Comparison of ENCODE assay signal across 8 mouse cellular contexts in genomic region chr2:105016967-105017287, GRCm38 (mm10). TPM values are rescaled to one million over a fixed set of nuclear protein-coding genes. Genes with fewer than 3 reads are reported as not detected.
DNase-seq lines count a peak whose midpoint lies in the region; ATAC-seq and TF ChIP-seq lines count a peak whose summit lies in the region.

Gene Eif3m (minus strand): TSS chr2:105017080.

- H3K4me1 ChIP-seq in MEL (ENCODE audit: control insufficient read depth in 1 of 2, insufficient read depth in 2 of 2, low read length in 2 of 2) = peaks cover 11 to 24% of the 10 kb centered on the region in 2 experiments
- peaks cover 3% of the 10 kb centered on the region; the same call in 1 of the 2 replicates for H3K4me1 ChIP-seq in cerebellum, adult 2 months (ENCODE audit: control insufficient read depth, insufficient read depth, low read length)
- H3K4me1 ChIP-seq in forebrain, postnatal 0 days (ENCODE audit: insufficient read depth) = peaks cover 9% of the 10 kb centered on the region
- peaks cover 11% of the 10 kb centered on the region for H3K4me1 ChIP-seq in lung, embryonic 15.5 days

- no peaks in the 10 kb centered on the region for H3K27me3 ChIP-seq in MEL (ENCODE audit: control insufficient read depth in 1 of 2, insufficient read depth in 2 of 2, low read length in 2 of 2)
- no peaks in the 10 kb centered on the region for H3K27me3 ChIP-seq in cerebellum, adult 2 months (ENCODE audit: control insufficient read depth, insufficient read depth, low read length)
- H3K27me3 ChIP-seq in forebrain, postnatal 0 days (ENCODE audit: insufficient read depth, low read length) = no peaks in the 10 kb centered on the region
- no peaks in the 10 kb centered on the region for H3K27me3 ChIP-seq in lung, embryonic 15.5 days

- H3K27ac ChIP-seq in MEL (ENCODE audit: control insufficient read depth, low read depth, low read length) = peak within 1 kb of the TSS; percentile 85
- H3K27ac ChIP-seq in cerebellum, adult 2 months (ENCODE audit: insufficient read depth, low read length) = peak within 1 kb of the TSS; percentile 26; the same call in 1 of the 2 replicates
- peak within 1 kb of the TSS; percentile 81 for H3K27ac ChIP-seq in forebrain, postnatal 0 days (ENCODE audit: low read depth, low read length)
- peak within 1 kb of the TSS; percentile 70 for H3K27ac ChIP-seq in lung, embryonic 15.5 days

- peaks cover 23 to 33% of the 10 kb centered on the region in 2 experiments for H3K36me3 ChIP-seq in MEL (ENCODE audit: control insufficient read depth in 1 of 2, insufficient read depth in 2 of 2, low read length in 2 of 2)
- peaks cover 18% of the 10 kb centered on the region for H3K36me3 ChIP-seq in forebrain, postnatal 0 days (ENCODE audit: insufficient read depth)
- H3K36me3 ChIP-seq in lung, embryonic 15.5 days = peaks cover 19% of the 10 kb centered on the region

- TF ChIP-seq POLR2A in MEL (IDR thresholded peaks at IDR 0.05; ENCODE audit: control insufficient read depth in 1 of 2, insufficient read depth in 1 of 2, low read depth in 1 of 2, low read length in 2 of 2, poor library complexity in 1 of 2) = peak in 1 of 2 experiments; percentile 80; a peak in 3 of 4 replicates
- TF ChIP-seq POLR2A in cerebellum, adult 2 months (IDR thresholded peaks at IDR 0.05; ENCODE audit: borderline replicate concordance, insufficient read depth, low read length) = peak; percentile 53; the same call in 1 of the 2 replicates

- peak; percentile 96 for DNase-seq in MEL (ENCODE audit: low read depth, low spot score)
- DNase-seq in cerebellum, adult 2 months = peak; percentile 92 to 94
- DNase-seq in forebrain, postnatal 0 days = peak; percentile 94
- DNase-seq in heart, postnatal 4 days = peak; percentile 95
- DNase-seq in layer of hippocampus, adult 8-10 months (ENCODE audit: low spot score in 2 of 2) = peak; percentile 88 to 93
- peak; percentile 87 for DNase-seq in ovary, adult 18-20 months (ENCODE audit: low spot score)
- peak; percentile 95 for DNase-seq in thymus, postnatal 0 days (ENCODE audit: low spot score)

- peak in 1 of 2 experiments; percentile 52; a peak in 1 of 4 replicates for TF ChIP-seq EP300 in MEL (IDR thresholded peaks at IDR 0.05; ENCODE audit: low read depth in 1 of 2, low read length in 2 of 2)

- no peak for TF ChIP-seq RAD21 in MEL (IDR thresholded peaks at IDR 0.05; ENCODE audit: low read depth, low read length)

- peak; percentile 100 for ATAC-seq in forebrain, postnatal 0 days
- ATAC-seq in lung, embryonic 15.5 days (ENCODE audit: borderline replicate concordance, extremely low read depth, low FRiP score, low TSS enrichment) = peak; percentile 100

- no peaks in the 10 kb centered on the region for H3K9me3 ChIP-seq in MEL (replicated peaks; ENCODE audit: insufficient read depth, low read length)
- H3K9me3 ChIP-seq in forebrain, postnatal 0 days (ENCODE audit: low read length) = no peaks in the 10 kb centered on the region
- H3K9me3 ChIP-seq in lung, embryonic 15.5 days = no peaks in the 10 kb centered on the region

- peak within 1 kb of the TSS; percentile 66 for H3K4me2 ChIP-seq in forebrain, postnatal 0 days (ENCODE audit: low read depth)
- peak within 1 kb of the TSS; percentile 64 for H3K4me2 ChIP-seq in lung, embryonic 15.5 days

- H3K9ac ChIP-seq in MEL (ENCODE audit: control insufficient read depth, low read depth, low read length, poor library complexity, severe bottlenecking) = peak within 1 kb of the TSS; percentile 100
- peak within 1 kb of the TSS; percentile 83 for H3K9ac ChIP-seq in forebrain, postnatal 0 days
- peak within 1 kb of the TSS; percentile 87 for H3K9ac ChIP-seq in lung, embryonic 15.5 days

- TF ChIP-seq CTCF in MEL (IDR thresholded peaks at IDR 0.05 in 2 of 3, conservative IDR thresholded peaks at IDR 0.05 in 1 of 3; ENCODE audit: control insufficient read depth in 1 of 3, insufficient read depth in 1 of 3, low read depth in 2 of 3, low read length in 3 of 3, poor library complexity in 1 of 3, severe bottlenecking in 1 of 3) = no peak
- no peak for TF ChIP-seq CTCF in cerebellum, adult 2 months (IDR thresholded peaks at IDR 0.05; ENCODE audit: borderline replicate concordance, insufficient read depth, low read depth, low read length)
- no peak for TF ChIP-seq CTCF in forebrain, postnatal 0 days (IDR thresholded peaks at IDR 0.05; ENCODE audit: low read depth)

- peak within 1 kb of the TSS; percentile 85 to 100 for H3K4me3 ChIP-seq in MEL (ENCODE audit: control insufficient read depth in 1 of 2, insufficient read depth in 1 of 2, low read depth in 2 of 2, low read length in 2 of 2)
- H3K4me3 ChIP-seq in cerebellum, adult 2 months (replicated peaks; ENCODE audit: insufficient read depth, low read depth, low read length) = peak within 1 kb of the TSS; percentile 60
- H3K4me3 ChIP-seq in forebrain, postnatal 0 days (ENCODE audit: low read depth, low read length) = peak within 1 kb of the TSS; percentile 87
- H3K4me3 ChIP-seq in lung, embryonic 15.5 days = peak within 1 kb of the TSS; percentile 75

- peaks cover 24% of the 10 kb centered on the region for H3K79me2 ChIP-seq in MEL (ENCODE audit: control insufficient read depth, insufficient read depth, low read length, poor library complexity)

- under 1% methylated on average over 25 of the region's 25 CpGs for WGBS in cerebellum, adult 2 months
- 0% methylated on average over 25 of the region's 25 CpGs for WGBS in forebrain, postnatal 0 days
- under 1% methylated on average over 25 of the region's 25 CpGs for WGBS in lung, embryonic 15.5 days

TF ChIP-seq in MEL, 35 proteins besides CTCF, POLR2A, EP300 and RAD21 (continues in another document):
- TF ChIP-seq BHLHE40 (IDR thresholded peaks at IDR 0.05; ENCODE audit: borderline replicate concordance, low read depth, low read length) (no peak), TCF12 (IDR thresholded peaks at IDR 0.05; ENCODE audit: low read depth, low read length) (peak; percentile 52), NRF1 (IDR thresholded peaks at IDR 0.05; ENCODE audit: insufficient read depth, low read depth, low read length, poor library complexity, severe bottlenecking) (no peak), KAT2A (conservative IDR thresholded peaks at IDR 0.05; ENCODE audit: low read depth, low read length) (peak; percentile 81), USF1 (IDR thresholded peaks at IDR 0.05; ENCODE audit: low read depth, low read length) (0 out of 2 replicates have a peak, but pooled peaks have one; percentile 44), ZMIZ1 (IDR thresholded peaks at IDR 0.05; ENCODE audit: low read depth, low read length) (no peak; the same call in 1 of the 2 replicates), USF2 (IDR thresholded peaks at IDR 0.05; ENCODE audit: borderline replicate concordance in 1 of 2, insufficient read depth in 1 of 2, low read depth in 1 of 2, low read length in 2 of 2) (no peak), SIN3A (IDR thresholded peaks at IDR 0.05; ENCODE audit: low read length) (peak; percentile 80; the same call in 1 of the 2 replicates), POLR2AphosphoS5 (IDR thresholded peaks at IDR 0.05; ENCODE audit: borderline replicate concordance, low read depth, low read length) (no peak), RCOR1 (IDR thresholded peaks at IDR 0.05; ENCODE audit: low read depth, low read length) (peak; percentile 26; the same call in 1 of the 2 replicates), GATA1 (IDR thresholded peaks at IDR 0.05; ENCODE audit: low read depth, low read length) (no peak), MYC (IDR thresholded peaks at IDR 0.05; ENCODE audit: low read depth, low read length) (peak; percentile 84; the same call in 1 of the 2 replicates), MEF2A (IDR thresholded peaks at IDR 0.05; ENCODE audit: extremely low read depth, insufficient replicate concordance, low read depth, low read length, poor library complexity, severe bottlenecking) (no peak), MAX (IDR thresholded peaks at IDR 0.05; ENCODE audit: low read length) (peak; percentile 66; the same call in 1 of the 2 replicates), GABPA (IDR thresholded peaks at IDR 0.05; ENCODE audit: low read depth, low read length) (no peak), MYB (IDR thresholded peaks at IDR 0.05; ENCODE audit: low read depth, low read length) (no peak), UBTF (IDR thresholded peaks at IDR 0.05; ENCODE audit: borderline replicate concordance, insufficient read depth, low read depth, low read length) (no peak), ZKSCAN1 (IDR thresholded peaks at IDR 0.05; ENCODE audit: low read depth, low read length) (no peak), MAFK (IDR thresholded peaks at IDR 0.05; ENCODE audit: borderline replicate concordance, low read depth, low read length) (no peak), CHD2 (IDR thresholded peaks at IDR 0.05; ENCODE audit: low read length) (peak; percentile 54), POLR2AphosphoS2 (IDR thresholded peaks at IDR 0.05; ENCODE audit: low read length) (peak; percentile 75), HCFC1 (IDR thresholded peaks at IDR 0.05; ENCODE audit: low read depth, low read length) (peak; percentile 93), ETS1 (IDR thresholded peaks at IDR 0.05; ENCODE audit: low read depth, low read length) (peak; percentile 49; the same call in 1 of the 2 replicates), TAL1 (IDR thresholded peaks at IDR 0.05; ENCODE audit: low read length) (no peak), ELF1 (IDR thresholded peaks at IDR 0.05; ENCODE audit: low read depth, low read length) (peak; percentile 88), ZNF384 (IDR thresholded peaks at IDR 0.05; ENCODE audit: low read depth, low read length) (peak; percentile 51), NELFE (IDR thresholded peaks at IDR 0.05; ENCODE audit: low read depth, low read length) (peak; percentile 78), TBP (IDR thresholded peaks at IDR 0.05; ENCODE audit: low read depth, low read length) (peak; percentile 75; the same call in 1 of the 2 replicates), SMC3 (IDR thresholded peaks at IDR 0.05; ENCODE audit: low read depth, low read length) (no peak), CHD1 (IDR thresholded peaks at IDR 0.05; ENCODE audit: low read depth, low read length) (no peak)

RNA-seq across cellular contexts. Expression of gene Eif3m, which starts in this region (rescaled TPM):
- 321 and 341 TPM in 2 replicates for total RNA-seq in MEL (2012; rRNA removed)
- polyA plus RNA-seq in MEL (2012; ENCODE audit: insufficient read depth in 1 of 2, insufficient read length in 2 of 2, low read depth in 1 of 2, low replicate concordance in 2 of 2, missing spikeins in 1 of 2) = 100 to 1,000 TPM in 1 of 2 experiments, not detected in 1; 172 TPM
- polyA plus RNA-seq in cerebellum, adult 2 months (2012; rRNA removed) = 92.4 and 94.0 TPM in 2 replicates
- 192 and 234 TPM in 2 replicates for total RNA-seq in forebrain, postnatal 0 days (2014; rRNA removed)
- 191 and 230 TPM in 2 replicates for polyA plus RNA-seq in forebrain, postnatal 0 days (2015; fragmentation: Nextera tagmentation; extraction: Ambion mirVana)
- total RNA-seq in heart, postnatal 4 days (2021) = 100 to 1,000 TPM; 145 to 152 TPM
- 10 to 100 TPM; 92.4 to 98.3 (median 94.6) TPM for total RNA-seq in layer of hippocampus, adult 8-10 months (2022)
- polyA plus RNA-seq in lung, embryonic 15.5 days (2015; fragmentation: Nextera tagmentation; extraction: Ambion mirVana) = 263 and 277 TPM in 2 replicates
- polyA plus RNA-seq in thymus, postnatal 0 days (2015; fragmentation: Nextera tagmentation; extraction: Ambion mirVana) = 403 and 418 TPM in 2 replicates

Comparison
In these comparisons a context has a peak if more than half of its experiments do, and no peak if none do; other contexts are left out.
1. Peak in every context shown above with its lines: DNase-seq, ATAC-seq, H3K4me3 ChIP-seq and H3K27ac ChIP-seq.
2. H3K27ac ChIP-seq: peak in every context shown above with its lines; median percentile 85 in MEL; 81 in forebrain, postnatal 0 days; 70 in lung, embryonic 15.5 days; 26 in cerebellum, adult 2 months.